Mouse (Mus musculus): ENCODE data around the gene Rc3h1. TPM values are rescaled to one million over a fixed set of nuclear protein-coding genes. Genes with fewer than 3 reads are reported as not detected.
"Not testable (repeated sequence)": the region's sequence is repeated elsewhere in the genome, so short reads cannot be mapped to it uniquely, and the experiment has no call there.

Rc3h1 gene
- polyA plus RNA-seq (2016; fragmentation: Nextera tagmentation; extraction: Ambion mirVana), result 5.9 and 6.7 TPM in 2 replicates

DNA sequence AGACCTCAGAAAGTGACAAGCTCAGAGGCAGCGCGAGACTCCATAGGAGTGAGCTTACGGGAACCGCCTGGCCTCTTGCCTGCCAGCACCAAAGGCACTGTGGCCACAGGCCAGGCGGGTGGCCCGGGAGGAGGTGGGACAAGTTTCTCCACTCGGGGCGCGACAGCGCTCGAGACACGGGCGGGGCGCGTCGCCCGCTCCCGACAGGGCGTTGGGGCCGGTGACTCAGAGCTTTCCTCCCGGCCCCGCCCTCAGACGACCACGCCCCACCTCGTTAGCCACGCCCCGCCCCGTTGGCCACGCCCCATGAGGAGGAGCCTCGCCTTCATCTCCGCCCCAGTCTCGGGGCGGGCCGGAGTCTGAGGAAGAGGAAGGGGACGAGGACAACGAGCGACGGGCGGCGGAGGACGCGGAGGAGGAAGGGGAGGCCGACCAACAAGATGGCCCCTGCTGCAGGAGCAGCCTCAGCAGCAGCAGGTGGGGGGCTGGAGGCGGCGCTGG lies at the start of gene Rc3h1:
Gene Rc3h1, plus strand, starts transcription at position 362 of the 501 bp plus-strand sequence.
- H3K36me3 ChIP-seq, result no peaks in the 10 kb centered on the region
- H3K27ac ChIP-seq, result peak within 1 kb of the TSS; percentile 93
- WGBS (ENCODE audit: insufficient replicate concordance), result 1% methylated on average over 38 of the region's 45 CpGs
- peaks cover 38% of the 10 kb centered on the region for H3K4me1 ChIP-seq
- H3K27me3 ChIP-seq (replicated peaks), result peaks cover 5% of the 10 kb centered on the region
- ATAC-seq, result peak; percentile 95
- H3K9me3 ChIP-seq (replicated peaks), result no peaks in the 10 kb centered on the region
- H3K4me2 ChIP-seq, result peak within 1 kb of the TSS; percentile 77
- peak within 1 kb of the TSS; percentile 98 for H3K9ac ChIP-seq
- H3K4me3 ChIP-seq, result peak within 1 kb of the TSS; percentile 99

- Histone ChIP-seq H3K9me3 (replicated peaks) (no peaks in the 10 kb centered on the region), H3K27ac (no peak overlapping the region), H3K9ac (no peak overlapping the region), H3K4me1 (no peaks in the 10 kb centered on the region), H3K4me3 (no peak overlapping the region), H3K4me2 (no peak overlapping the region), H3K27me3 (replicated peaks) (0 out of 2 replicates have a peak, but pooled peaks cover 5% of the 10 kb centered on the region), H3K36me3 (no peaks in the 10 kb centered on the region)
- no peak for ATAC-seq
- WGBS (ENCODE audit: insufficient replicate concordance), result 65% methylated on average over 3 of the region's 3 CpGs
Observed at GRCm38 (mm10) chr1:160858132-160858531, 48.1 kb upstream of the Rc3h1 start.

DNA sequence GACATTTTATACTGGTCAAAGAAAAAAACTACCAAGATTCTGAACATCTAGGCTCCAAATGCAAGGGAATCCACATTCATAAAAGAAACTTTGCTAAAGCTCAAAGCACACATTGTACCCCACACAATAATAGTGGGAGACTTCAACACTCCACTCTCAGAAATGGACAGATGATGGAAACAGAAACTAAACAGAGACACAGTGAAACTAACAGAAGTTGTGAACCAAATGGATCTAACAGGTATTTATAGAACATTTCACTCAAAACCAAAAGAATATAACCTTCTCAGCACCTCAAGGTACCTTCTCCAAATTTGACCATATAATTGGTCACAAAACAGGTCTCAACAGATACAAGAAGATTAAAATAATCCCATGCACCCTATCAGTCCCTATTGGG lies 46.3 kb upstream of the Rc3h1 start:
- H3K27ac ChIP-seq; H3K27me3 ChIP-seq (replicated peaks); H3K4me1 ChIP-seq; H3K4me3 ChIP-seq; H3K36me3 ChIP-seq; H3K9ac ChIP-seq; ATAC-seq; H3K4me2 ChIP-seq; H3K9me3 ChIP-seq (replicated peaks): not testable (repeated sequence)

DNA sequence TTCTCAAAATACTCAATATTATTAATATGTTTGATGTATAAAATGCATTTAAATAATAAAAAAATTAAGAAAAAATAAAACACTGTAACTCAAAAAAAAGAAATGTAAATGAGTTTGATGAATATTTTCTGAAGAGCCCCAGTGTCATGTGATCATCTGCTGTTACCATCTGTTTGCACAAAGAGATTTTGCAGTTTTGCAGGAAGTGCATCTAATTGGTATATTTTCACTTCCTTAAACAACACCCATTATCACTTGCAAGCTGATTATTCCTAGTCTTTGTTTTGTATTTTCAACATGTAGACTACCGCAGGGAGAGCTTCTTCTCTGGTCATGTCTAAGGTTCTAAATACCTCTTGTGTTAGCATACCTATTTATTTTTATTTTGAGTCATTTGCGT lies 45.1 kb upstream of the Rc3h1 start:
- no peak for ATAC-seq

GRCm38 (mm10) chr1:160861632-160862031 lies 44.6 kb upstream of the Rc3h1 start:
- WGBS (ENCODE audit: insufficient replicate concordance), result 66% methylated on average over 1 of the region's 1 CpGs

More for the DNA sequence above, 45.1 kb upstream of the Rc3h1 start:
- Histone ChIP-seq H3K36me3 (no peaks in the 10 kb centered on the region), H3K9ac (no peak overlapping the region), H3K9me3 (replicated peaks) (no peaks in the 10 kb centered on the region), H3K27me3 (replicated peaks) (0 out of 2 replicates have a peak, but pooled peaks cover 5% of the 10 kb centered on the region), H3K4me3 (no peak overlapping the region), H3K4me2 (no peak overlapping the region), H3K27ac (no peak overlapping the region), H3K4me1 (no peaks in the 10 kb centered on the region)
- WGBS (ENCODE audit: insufficient replicate concordance), result 79% methylated on average over 2 of the region's 2 CpGs

DNA sequence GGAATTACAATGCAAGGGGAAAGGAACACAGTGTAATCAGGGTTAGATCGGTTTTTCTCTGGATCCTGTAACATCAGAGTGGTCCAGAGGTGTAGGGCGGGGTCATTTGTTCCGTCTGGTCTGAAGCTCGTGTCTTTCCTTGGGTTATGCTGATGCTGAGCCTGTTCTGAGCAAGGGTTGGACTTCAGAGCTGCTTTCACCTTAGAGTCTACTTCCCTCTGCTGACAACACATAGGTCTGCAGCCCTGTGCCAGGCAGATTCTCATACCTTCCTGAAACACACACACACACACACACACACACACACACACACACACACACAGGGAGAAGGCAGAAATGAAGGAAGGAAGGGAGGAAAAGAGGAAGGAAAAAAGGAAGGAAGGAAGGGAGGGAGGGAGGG lies 43.2 kb upstream of the Rc3h1 start:
- Histone ChIP-seq H3K27ac (no peak overlapping the region), H3K4me2 (no peak overlapping the region), H3K36me3 (no peaks in the 10 kb centered on the region), H3K4me3 (no peak overlapping the region), H3K9ac (no peak overlapping the region), H3K27me3 (replicated peaks) (0 out of 2 replicates have a peak, but pooled peaks cover 2% of the 10 kb centered on the region), H3K9me3 (replicated peaks) (no peaks in the 10 kb centered on the region), H3K4me1 (no peaks in the 10 kb centered on the region)
- peak; percentile 21; the same call in 1 of the 2 replicates for ATAC-seq
- 33% methylated on average over 4 of the region's 4 CpGs for WGBS (ENCODE audit: insufficient replicate concordance)

More at GRCm38 (mm10) chr1:160861632-160862031, 44.6 kb upstream of the Rc3h1 start:
- Histone ChIP-seq H3K4me1 (no peaks in the 10 kb centered on the region), H3K36me3 (no peaks in the 10 kb centered on the region), H3K27me3 (replicated peaks) (0 out of 2 replicates have a peak, but pooled peaks cover 5% of the 10 kb centered on the region), H3K9ac (no peak overlapping the region), H3K27ac (no peak overlapping the region), H3K4me2 (no peak overlapping the region), H3K9me3 (replicated peaks) (no peaks in the 10 kb centered on the region), H3K4me3 (no peak overlapping the region)
- no peak for ATAC-seq

GRCm38 (mm10) chr1:160874757-160875156 lies 31.5 kb upstream of the Rc3h1 start:
- Histone ChIP-seq H3K27me3 (replicated peaks) (no peaks in the 10 kb centered on the region), H3K4me1 (no peaks in the 10 kb centered on the region), H3K4me3 (no peak overlapping the region), H3K9ac (no peak overlapping the region), H3K9me3 (replicated peaks) (no peaks in the 10 kb centered on the region), H3K27ac (no peak overlapping the region), H3K4me2 (no peak overlapping the region), H3K36me3 (no peaks in the 10 kb centered on the region)
- WGBS (ENCODE audit: insufficient replicate concordance), result 17% methylated on average over 1 of the region's 1 CpGs
- ATAC-seq, result no peak

DNA sequence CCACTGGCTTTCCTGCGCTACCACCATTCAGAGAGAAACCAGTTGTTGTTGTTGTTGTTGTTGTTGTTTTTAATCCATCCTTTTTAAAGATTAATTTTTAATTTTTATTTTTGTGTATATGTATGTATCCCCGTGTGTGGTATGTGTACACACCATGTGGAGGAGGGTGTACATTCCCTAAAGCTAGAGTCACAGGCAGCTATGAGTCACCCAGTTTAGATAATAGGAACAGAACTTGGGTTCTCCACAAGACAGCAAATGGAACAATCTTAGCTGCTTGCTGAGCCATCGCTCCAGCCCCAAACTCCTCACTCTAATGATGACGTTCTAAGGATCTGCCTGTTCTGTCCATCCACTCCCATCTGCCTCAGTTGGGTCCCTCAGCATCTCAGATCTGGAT lies 29.2 kb upstream of the Rc3h1 start:
- Histone ChIP-seq H3K27me3 (replicated peaks) (no peaks in the 10 kb centered on the region), H3K27ac (no peak overlapping the region), H3K4me3 (no peak overlapping the region), H3K4me1 (no peaks in the 10 kb centered on the region), H3K9me3 (replicated peaks) (no peaks in the 10 kb centered on the region), H3K9ac (no peak overlapping the region), H3K4me2 (no peak overlapping the region), H3K36me3 (no peaks in the 10 kb centered on the region)
- ATAC-seq, result no peak
- WGBS (ENCODE audit: insufficient replicate concordance), result 81% methylated on average over 4 of the region's 4 CpGs

- no peaks in the 10 kb centered on the region for H3K36me3 ChIP-seq
- H3K4me3 ChIP-seq, result no peak overlapping the region
- 26% methylated on average over 4 of the region's 4 CpGs for WGBS (ENCODE audit: insufficient replicate concordance)
- H3K4me2 ChIP-seq, result no peak overlapping the region
- ATAC-seq, result no peak
- no peaks in the 10 kb centered on the region for H3K27me3 ChIP-seq (replicated peaks)
- no peak overlapping the region for H3K27ac ChIP-seq
- no peak overlapping the region for H3K9ac ChIP-seq
- no peaks in the 10 kb centered on the region for H3K9me3 ChIP-seq (replicated peaks)
- no peaks in the 10 kb centered on the region for H3K4me1 ChIP-seq
Observed at GRCm38 (mm10) chr1:160878485-160878884, 27.7 kb upstream of the Rc3h1 start.

DNA sequence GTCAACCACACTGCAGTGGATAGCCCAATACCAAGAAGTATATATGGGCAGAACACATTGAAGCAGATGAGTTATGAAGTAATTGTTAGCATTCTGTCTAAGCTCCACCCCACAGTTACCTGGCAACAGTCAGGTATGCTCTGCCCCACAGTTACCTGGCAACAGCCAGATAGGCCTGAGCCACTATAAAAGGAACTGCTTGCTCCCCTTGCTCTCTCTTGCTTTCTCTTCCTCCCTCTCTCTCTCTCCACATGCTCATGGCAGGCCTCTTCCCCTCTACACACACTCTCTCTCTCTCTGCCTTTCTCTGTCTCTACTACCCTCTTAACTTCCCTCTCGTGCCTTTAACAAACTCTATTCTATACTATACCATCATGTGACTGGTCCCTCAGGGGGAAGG lies 24.8 kb upstream of the Rc3h1 start:
- not testable (repeated sequence) for H3K27me3 ChIP-seq (replicated peaks); H3K4me2 ChIP-seq; H3K36me3 ChIP-seq; H3K9me3 ChIP-seq (replicated peaks); H3K4me3 ChIP-seq; H3K9ac ChIP-seq; H3K27ac ChIP-seq; ATAC-seq; H3K4me1 ChIP-seq
- 29% methylated on average over 1 of the region's 1 CpGs for WGBS (ENCODE audit: insufficient replicate concordance)

DNA sequence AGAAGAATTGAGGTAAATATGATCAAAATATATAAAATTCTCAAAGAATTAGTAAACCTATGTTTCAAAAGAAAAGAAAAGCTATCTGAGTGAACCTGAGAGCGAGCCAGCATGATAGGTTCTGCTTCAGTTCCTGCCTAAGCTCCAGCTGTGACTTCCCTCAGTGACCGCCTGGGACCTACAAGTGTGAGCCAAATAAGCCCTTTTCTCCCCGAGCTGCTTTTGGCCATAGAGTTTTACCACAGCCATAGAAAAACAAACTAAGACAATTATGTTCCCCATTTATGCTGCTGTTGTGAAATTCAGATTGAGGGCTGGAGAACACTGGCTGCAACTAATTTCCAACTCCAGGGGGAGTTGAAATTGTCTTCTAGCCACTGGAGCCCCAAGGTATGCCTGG lies 24.2 kb upstream of the Rc3h1 start:
- Histone ChIP-seq H3K4me3 (no peak overlapping the region), H3K9me3 (replicated peaks) (no peaks in the 10 kb centered on the region), H3K4me1 (no peaks in the 10 kb centered on the region), H3K27ac (no peak overlapping the region), H3K36me3 (no peaks in the 10 kb centered on the region), H3K9ac (no peak overlapping the region), H3K27me3 (replicated peaks) (no peaks in the 10 kb centered on the region), H3K4me2 (no peak overlapping the region)
- WGBS (ENCODE audit: insufficient replicate concordance), result 61% methylated on average over 3 of the region's 3 CpGs
- no peak for ATAC-seq

GRCm38 (mm10) chr1:160884273-160884672 lies 21.9 kb upstream of the Rc3h1 start:
- ATAC-seq, result no peak
- H3K9me3 ChIP-seq (replicated peaks), result no peaks in the 10 kb centered on the region
- no peak overlapping the region for H3K4me2 ChIP-seq
- no peak overlapping the region for H3K4me3 ChIP-seq
- no peaks in the 10 kb centered on the region for H3K36me3 ChIP-seq
- H3K27me3 ChIP-seq (replicated peaks), result 0 out of 2 replicates have a peak, but pooled peaks cover 4% of the 10 kb centered on the region
- H3K4me1 ChIP-seq, result no peaks in the 10 kb centered on the region
- 57% methylated on average over 3 of the region's 3 CpGs for WGBS (ENCODE audit: insufficient replicate concordance)
- H3K9ac ChIP-seq, result no peak overlapping the region
- no peak overlapping the region for H3K27ac ChIP-seq

- H3K36me3 ChIP-seq, result no peaks in the 10 kb centered on the region
- no peak overlapping the region for H3K4me2 ChIP-seq
- no peak overlapping the region for H3K4me3 ChIP-seq
- H3K9me3 ChIP-seq (replicated peaks), result no peaks in the 10 kb centered on the region
- no peak overlapping the region for H3K9ac ChIP-seq
- no peak overlapping the region for H3K27ac ChIP-seq
- WGBS (ENCODE audit: insufficient replicate concordance), result 45% methylated on average over 2 of the region's 2 CpGs
- no peak for ATAC-seq
- no peaks in the 10 kb centered on the region for H3K4me1 ChIP-seq
- H3K27me3 ChIP-seq (replicated peaks), result peaks cover 11% of the 10 kb centered on the region; the same call in 1 of the 2 replicates
Observed at GRCm38 (mm10) chr1:160884993-160885392, 21.2 kb upstream of the Rc3h1 start.
